Mouse (Mus musculus) c-Kit-positive CD71-negative TER-119-negative erythroid progenitor cells, embryonic 14.5 days (primary cell): ENCODE results near the gene Tbc1d24.

ENCODE experiments used
- DNase-seq: peaks from one replicate; pipeline ENCODE4 v3.0.0-alpha.2; 2013; ENCODE audit warnings: low read depth

Tbc1d24 gene

GRCm38 (mm10) chr17:24205284-24205888 is at the start of gene Tbc1d24:
TSS of gene Tbc1d24 (minus strand) at chr17:24205562.
- DNase-seq, result peak; percentile 78

- no peak for DNase-seq
These were observed 47.0 kb upstream of the Tbc1d24 start for GRCm38 (mm10) chr17:24252329-24252728.

GRCm38 (mm10) chr17:24251320-24252069 is 46.1 kb upstream of the Tbc1d24 start, which contains the start of gene Ccnf:
TSS of gene Ccnf (minus strand) at chr17:24251484.
- DNase-seq, result peak; percentile 94

GRCm38 (mm10) chr17:24250988-24251319 is 45.6 kb upstream of the Tbc1d24 start:
- peak; percentile 9 for DNase-seq

GRCm38 (mm10) chr17:24248641-24249040 is 43.3 kb upstream of the Tbc1d24 start:
- DNase-seq, result no peak

- DNase-seq, result no peak
These were observed 38.7 kb upstream of the Tbc1d24 start for GRCm38 (mm10) chr17:24244061-24244460.

DNA sequence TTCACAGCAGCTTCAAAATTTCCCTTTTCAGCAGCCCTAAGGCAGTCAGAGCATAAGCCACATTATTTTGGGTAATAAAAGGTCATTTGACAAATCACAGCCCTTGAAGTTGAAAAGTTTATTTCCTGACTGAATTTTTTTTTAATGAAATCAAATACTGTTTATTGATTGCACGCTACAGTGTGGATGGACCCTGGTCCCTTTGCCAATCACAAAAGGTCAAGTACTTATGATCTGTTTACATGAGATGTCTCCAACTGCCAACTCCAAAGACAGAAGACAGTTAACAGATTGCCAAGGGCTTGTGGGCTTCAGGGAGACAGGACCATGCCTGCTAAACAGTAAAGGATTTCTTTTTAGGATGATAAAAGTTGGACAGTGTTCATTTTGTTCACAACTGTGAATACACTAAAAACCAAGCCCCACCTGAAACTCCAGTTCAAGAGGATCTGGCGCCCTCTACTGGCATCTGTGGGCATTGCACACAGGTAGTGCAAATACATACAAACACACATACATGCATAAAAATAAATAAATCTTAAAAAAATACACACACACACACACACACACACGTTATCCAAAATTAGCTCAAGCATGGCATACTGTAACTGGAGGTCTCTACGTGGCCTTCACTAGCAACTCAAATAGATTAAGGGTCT is 38.1 kb upstream of the Tbc1d24 start:
- DNase-seq, result peak; percentile 35

- DNase-seq, result no peak
These were observed 31.6 kb upstream of the Tbc1d24 start for GRCm38 (mm10) chr17:24236921-24237320.

DNA sequence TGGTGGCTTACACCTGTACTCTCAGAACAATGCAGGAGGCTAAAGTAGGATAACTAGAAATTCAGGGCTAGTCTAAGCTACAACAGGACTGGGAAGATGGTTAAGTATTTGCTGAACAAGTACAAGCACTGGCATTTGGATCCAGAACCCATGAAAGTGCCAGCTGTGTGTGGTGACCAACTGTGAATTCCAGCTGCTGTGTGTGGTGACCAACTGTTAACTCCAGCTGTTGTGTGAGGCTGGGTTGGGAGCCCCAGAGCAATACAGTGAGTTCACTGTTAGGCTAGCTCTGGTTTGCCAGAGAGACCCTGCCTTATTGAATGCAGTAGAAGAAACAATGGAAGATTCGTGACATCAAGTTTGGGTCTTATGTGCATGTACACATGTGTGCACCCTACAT is 31.1 kb upstream of the Tbc1d24 start:
- no peak for DNase-seq

DNA sequence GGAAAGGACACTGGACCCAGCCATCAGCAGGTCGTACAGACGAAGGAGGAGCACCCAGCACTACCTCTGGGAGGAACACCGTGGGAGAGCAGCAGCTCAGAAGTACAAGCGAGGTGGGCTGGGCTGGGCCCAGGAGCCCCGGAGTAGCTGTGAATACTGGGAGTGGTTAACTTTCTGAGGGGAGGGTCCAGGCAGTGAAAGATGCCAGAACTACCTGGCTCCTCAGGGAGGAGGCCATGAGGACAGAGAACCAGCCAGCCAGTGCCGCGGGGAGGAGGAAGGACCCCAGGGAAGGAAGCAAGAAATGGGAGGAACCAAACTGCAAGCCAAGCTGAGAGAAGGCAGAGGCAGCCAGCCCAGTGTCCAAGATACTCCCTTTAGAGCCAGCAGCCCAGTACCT is 22.6 kb upstream of the Tbc1d24 start:
- DNase-seq, result no peak

DNA sequence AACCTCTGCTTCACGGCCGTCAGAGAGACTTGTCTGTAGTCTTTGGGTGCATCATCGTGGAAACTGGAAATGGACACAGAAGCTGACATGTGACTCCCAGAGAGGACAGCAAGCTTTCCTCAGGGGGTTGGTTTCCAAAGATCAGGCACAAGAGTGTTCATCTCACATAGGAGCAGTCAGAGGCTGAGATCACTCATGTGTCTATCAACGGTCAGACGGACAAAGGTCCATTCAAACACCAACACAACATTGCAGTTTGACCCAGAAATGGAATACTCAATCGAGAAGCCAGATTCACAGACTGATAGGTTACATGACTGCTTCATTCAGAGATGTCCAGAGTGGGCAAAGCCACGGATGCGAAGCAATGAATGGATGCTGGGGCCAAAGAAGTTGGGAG is 21.4 kb upstream of the Tbc1d24 start:
- no peak for DNase-seq

- DNase-seq, result no peak
These were observed 20.5 kb upstream of the Tbc1d24 start for GRCm38 (mm10) chr17:24225851-24226250.

DNA sequence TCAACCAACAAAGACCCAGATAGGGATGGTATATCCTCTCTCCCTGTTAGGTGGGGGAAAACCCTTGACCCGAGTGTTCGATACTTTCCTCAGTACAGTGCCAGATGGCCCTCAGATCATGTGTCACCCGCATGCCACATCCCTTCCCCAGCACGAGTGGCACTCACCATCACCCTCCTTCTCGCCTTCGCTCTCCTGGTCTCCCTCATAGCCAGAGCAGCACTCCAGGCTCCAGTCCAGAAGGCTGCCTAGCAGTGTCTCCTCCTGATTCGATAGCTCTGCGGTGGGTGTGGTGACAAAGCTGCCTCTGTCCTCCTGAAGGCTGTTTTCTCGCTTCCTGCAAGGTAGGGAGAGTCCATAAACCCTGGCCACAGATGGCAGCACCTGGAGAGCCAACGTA is 19.4 kb upstream of the Tbc1d24 start:
- no peak for DNase-seq

DNA sequence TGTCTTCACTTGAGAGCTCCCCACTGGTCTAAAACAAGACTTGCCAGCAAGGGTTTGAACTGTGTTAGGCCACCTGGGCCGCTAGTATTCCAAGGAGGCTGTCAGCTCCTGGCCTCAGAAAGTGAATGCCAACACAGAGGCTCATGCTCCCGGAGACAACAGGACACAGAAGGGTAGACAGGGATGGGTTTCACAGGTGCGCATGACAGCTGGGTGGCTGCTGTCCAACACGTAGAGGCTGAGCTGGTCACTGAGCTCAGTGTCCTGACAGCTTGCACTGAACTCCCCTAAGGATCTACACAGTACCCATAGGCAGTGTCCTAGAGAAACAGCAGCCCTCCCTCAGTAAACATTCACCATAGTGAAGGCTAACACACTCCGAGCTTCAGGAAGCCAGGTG is 18.2 kb upstream of the Tbc1d24 start:
- no peak for DNase-seq

DNA sequence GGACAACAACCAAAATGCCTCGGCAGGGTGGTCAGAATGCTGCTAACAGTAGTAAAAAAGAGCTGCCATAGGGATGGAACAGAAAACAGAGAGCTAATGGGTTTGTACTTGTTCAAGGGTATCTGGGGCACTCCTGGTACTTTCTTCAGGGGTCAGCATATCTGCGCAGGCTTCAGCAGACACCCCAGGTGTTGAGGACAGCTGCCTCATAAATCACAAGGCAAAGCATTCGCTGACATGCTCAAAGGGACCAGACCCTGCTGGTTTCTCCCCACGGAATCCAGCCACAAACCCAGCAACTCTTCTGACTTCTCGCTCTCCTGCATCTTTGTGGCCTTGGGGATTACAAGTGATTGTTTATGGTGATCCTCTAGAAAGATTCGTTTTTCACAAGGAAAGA is 17.3 kb upstream of the Tbc1d24 start:
- DNase-seq, result no peak

DNA sequence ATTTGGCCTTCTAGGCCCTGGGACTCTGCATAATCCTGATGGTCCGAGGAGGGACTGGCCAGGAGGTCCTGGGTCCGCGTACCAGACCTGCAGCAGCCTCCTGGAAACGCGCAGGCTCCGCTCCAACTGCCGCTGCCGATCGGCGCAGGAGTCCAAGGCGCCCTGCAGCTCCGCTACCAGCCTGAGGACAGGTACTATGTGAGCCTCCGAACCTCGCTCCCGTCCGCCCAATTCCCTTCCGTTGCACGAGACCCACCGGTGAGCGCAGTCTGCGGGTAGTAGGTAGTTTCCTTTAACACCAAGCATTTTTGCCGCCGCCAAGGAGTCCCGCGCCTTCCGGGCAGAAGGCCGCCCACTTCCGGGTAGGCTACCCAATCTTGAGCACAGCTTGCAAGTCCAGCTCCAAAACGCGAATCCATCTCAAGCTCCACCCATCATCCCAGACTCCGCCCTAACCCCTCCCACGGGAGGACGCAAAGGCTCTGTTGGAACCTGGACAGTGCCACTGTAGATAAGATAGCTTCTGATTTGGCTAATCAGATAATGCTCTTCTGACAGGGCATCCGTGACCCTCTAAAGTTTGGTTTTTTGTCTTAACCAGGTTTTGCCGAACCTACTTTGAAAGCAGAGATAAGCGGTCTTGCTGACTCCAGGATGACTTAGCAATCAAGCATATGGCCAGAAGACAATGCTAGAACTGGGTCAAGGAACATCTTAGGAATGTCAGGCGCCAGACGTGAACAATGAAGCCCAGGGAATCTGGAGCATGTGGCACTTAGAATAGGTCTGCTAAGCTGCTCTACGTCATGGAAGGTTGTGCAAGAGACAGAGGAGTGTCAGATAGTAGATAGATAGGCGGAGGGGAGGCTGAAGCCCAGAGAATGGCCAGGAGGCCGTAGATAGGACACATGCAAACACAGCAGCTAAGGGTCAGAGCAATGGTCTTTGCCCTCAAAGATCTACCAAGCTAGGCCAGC is 15.4 kb upstream of the Tbc1d24 start, which contains the start of gene Tedc2:
Tedc2 (minus strand) TSS at position 417 of the 977 bp plus-strand sequence.
- DNase-seq, result peak; percentile 89

DNA sequence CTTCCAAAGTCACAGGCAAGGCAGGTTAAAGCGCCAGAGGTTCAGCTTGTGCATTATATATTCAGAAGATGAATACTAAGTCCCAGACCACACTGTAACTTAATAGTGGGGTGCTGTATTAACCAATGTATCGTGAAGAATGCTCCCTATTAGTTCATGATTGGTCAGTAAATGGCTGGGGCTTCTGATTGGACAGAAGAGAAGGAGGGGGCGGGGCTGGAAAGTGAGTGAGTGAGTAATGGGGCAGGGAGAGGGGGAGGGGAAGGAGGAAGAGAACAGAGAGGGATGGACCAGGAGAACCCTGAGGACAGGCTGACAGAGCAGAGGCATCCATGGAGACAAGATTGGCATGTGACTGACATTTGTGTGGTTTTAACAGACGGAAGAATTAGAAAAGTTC is 11.5 kb upstream of the Tbc1d24 start:
- DNase-seq, result no peak

GRCm38 (mm10) chr17:24213186-24213585 is 7.8 kb upstream of the Tbc1d24 start:
- DNase-seq, result no peak

- no peak for DNase-seq
These were observed 7.2 kb upstream of the Tbc1d24 start for GRCm38 (mm10) chr17:24212441-24213018.

- no peak for DNase-seq
These were observed 6.5 kb upstream of the Tbc1d24 start for GRCm38 (mm10) chr17:24211631-24212440.

- DNase-seq, result no peak
These were observed 5.2 kb upstream of the Tbc1d24 start for GRCm38 (mm10) chr17:24210591-24210990.
